Mouse (Mus musculus) hindbrain, embryonic 10.5 days (tissue): ENCODE measurements at regions not wholly inside any gene's neighbourhood (a gene's known extent, or its start where the extent isn't known, plus 50 kb on each side); places are given as distances from the start of the nearest gene placed in this dataset.
A peak's percentile ranks its signal among the peaks of the same experiment; 100 is the strongest.

ENCODE experiments used
- DNase-seq: peaks from one replicate; pipeline ENCODE4 v3.0.0-alpha.2; 2017; ENCODE audit warnings: low spot score
- H3K27ac ChIP-seq: fragments of 300-500 bp; sonication (generic); 2 replicates; pipeline ENCODE4 v1.5.1; 2016; ENCODE audit warnings: mild to moderate bottlenecking, moderate library complexity
- H3K27me3 ChIP-seq: fragments of 300-500 bp; sonication (generic); 2 replicates; pipeline ENCODE4 v1.6.1; 2016; ENCODE audit warnings: mild to moderate bottlenecking; ENCODE audit not compliant: poor library complexity, insufficient read depth, severe bottlenecking
- H3K36me3 ChIP-seq: fragments of 300-500 bp; sonication (generic); 2 replicates; pipeline ENCODE4 v1.6.1; 2016; ENCODE audit warnings: mild to moderate bottlenecking, moderate library complexity
- H3K4me1 ChIP-seq: fragments of 300-500 bp; sonication (generic); replicated peaks from 2 replicates; pipeline ENCODE4 v1.6.1; 2016; ENCODE audit warnings: mild to moderate bottlenecking
- H3K4me3 ChIP-seq: fragments of 300-500 bp; sonication (generic); 2 replicates; pipeline ENCODE4 v1.5.1; 2016; ENCODE audit warnings: mild to moderate bottlenecking, moderate library complexity
- H3K9me3 ChIP-seq: fragments of 300-500 bp; sonication (generic); 2 replicates; pipeline ENCODE4 v1.6.1; 2016; ENCODE audit warnings: mild to moderate bottlenecking, moderate library complexity
- WGBS: fragments of 180-500 bp; shearing (Covaris S2); methylation state at CpG from one replicate; pipeline ENCODE4 v1.1.7; 2016; 5-methylcytosine and 5-hydroxymethylcytosine counted together

DNA sequence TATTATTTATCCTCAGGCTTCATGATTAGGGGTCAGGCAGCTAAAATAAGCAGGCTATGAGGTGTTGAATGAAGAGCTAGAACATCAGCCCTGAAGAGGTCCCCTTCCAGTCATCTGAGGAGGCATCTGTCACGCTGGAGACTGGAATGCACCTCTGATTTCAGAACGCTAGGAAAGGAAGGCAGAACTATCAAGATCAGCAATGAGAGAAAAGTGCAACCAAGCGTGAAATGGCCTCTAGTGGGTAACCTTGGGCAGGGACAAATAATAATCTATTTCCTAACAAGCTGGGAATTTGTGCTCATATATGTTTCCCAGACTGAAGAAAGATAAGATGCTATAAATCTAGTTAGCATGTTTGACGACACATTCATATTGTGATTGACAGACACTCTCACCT lies 1034.0 kb upstream of the Slc10a2 start:
- no peak for DNase-seq
- no peak overlapping the region for H3K27ac ChIP-seq
- WGBS, result 46% methylated on average over 4 of the region's 4 CpGs
- no peak overlapping the region for H3K4me3 ChIP-seq
- H3K4me1 ChIP-seq, result peaks cover 4% of the 10 kb centered on the region; the same call in 1 of the 2 replicates
- no peaks in the 10 kb centered on the region for H3K27me3 ChIP-seq
- no peaks in the 10 kb centered on the region for H3K9me3 ChIP-seq
- no peaks in the 10 kb centered on the region for H3K36me3 ChIP-seq

DNA sequence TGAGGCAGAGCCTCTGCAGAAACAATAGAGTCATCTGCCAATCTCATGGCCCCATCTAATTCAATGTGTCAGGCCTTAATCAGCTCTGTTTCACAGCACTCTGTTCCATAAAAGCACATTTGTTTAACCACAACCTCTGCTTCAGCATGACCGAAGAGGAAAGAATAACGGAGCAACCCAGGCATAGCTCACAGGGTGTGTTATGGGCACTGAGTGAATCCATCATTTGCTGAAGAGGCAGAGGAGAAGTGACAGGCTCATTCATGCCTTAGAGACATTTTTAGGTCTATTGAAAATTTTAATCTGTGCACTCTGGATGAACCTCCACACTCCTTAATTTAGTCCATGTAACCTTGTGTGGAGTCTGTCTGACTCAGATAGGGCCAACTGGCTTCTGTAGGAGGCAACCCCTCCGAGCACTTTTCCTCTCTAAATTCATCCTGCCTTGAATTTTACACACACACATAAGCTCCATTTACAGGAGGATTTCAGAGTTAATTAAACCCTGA lies 1027.1 kb upstream of the Slc10a2 start:
- Histone ChIP-seq H3K36me3 (no peaks in the 10 kb centered on the region), H3K4me1 (peaks cover 7% of the 10 kb centered on the region; the same call in 1 of the 2 replicates), H3K27ac (no peak overlapping the region)

DNA sequence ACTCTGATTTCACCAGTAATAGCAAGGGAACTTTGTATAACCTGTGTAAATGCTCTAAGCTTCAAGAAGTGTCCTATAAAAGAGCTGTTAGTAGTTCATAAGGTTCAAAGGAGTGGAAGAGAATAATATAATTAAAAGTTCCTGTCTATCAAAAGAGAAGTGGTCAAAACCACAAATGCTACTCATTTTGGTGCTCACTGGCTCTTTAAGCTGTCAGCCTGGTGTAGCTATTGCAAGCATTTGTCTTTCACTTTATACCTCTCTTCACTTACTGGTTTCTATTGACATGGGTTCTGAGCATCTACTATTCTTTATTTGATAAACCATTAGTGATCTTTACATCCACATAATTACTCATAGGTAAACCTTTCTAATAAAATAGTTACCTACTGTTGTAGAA lies 1020.1 kb upstream of the Slc10a2 start:
- Histone ChIP-seq H3K36me3 (no peaks in the 10 kb centered on the region), H3K27ac (no peak overlapping the region), H3K9me3 (no peaks in the 10 kb centered on the region), H3K27me3 (no peaks in the 10 kb centered on the region), H3K4me1 (no peaks in the 10 kb centered on the region), H3K4me3 (no peak overlapping the region)
- DNase-seq, result no peak

More for the DNA sequence above, 1027.1 kb upstream of the Slc10a2 start:
- no peaks in the 10 kb centered on the region for H3K9me3 ChIP-seq
- 23% methylated on average over 3 of the region's 3 CpGs for WGBS
- peak; percentile 16 for DNase-seq
- H3K27me3 ChIP-seq, result no peaks in the 10 kb centered on the region
- H3K4me3 ChIP-seq, result no peak overlapping the region

DNA sequence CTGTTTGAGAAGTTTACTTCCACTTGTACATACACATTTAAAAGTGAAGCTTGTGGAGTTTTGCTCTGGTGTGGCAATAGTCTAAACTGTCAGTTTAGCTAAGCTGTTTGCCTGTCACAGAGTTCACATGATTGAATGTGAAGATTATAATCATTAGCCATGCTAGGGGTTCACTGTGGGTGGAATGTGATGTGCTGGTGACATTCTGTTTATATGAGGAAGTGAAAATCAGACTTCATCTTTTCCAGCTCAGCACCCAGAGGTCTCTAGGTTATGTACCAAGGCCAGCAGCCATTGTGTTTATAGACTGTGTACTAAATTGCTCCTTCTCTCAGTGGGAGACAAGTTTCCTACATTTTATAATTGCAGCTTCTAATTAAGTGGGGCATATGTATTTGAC lies 1014.4 kb upstream of the Slc10a2 start:
- Histone ChIP-seq H3K27me3 (no peaks in the 10 kb centered on the region), H3K9me3 (no peaks in the 10 kb centered on the region), H3K36me3 (no peaks in the 10 kb centered on the region), H3K4me1 (no peaks in the 10 kb centered on the region), H3K27ac (no peak overlapping the region), H3K4me3 (no peak overlapping the region)
- no peak for DNase-seq

DNA sequence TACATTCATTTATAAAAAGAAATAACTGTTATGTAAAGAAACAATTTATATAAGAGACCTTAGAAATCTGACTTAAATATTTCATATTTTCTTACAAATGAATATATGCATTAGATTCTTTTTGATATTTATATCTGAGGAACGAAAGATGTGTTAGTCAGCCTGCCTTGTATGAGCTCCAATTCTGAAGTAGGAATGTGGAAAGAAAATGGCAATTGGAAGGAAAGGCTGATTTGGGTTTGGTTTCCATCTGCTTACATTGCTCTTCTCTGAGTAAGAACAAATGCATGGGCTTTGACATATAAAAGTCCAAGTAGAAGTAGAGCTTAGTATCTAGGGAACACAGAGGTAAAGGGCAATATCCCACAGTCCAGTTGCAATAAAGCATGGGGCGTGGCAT lies 1006.2 kb upstream of the Slc10a2 start:
- Histone ChIP-seq H3K36me3 (no peaks in the 10 kb centered on the region), H3K27me3 (no peaks in the 10 kb centered on the region), H3K4me1 (no peaks in the 10 kb centered on the region), H3K9me3 (no peaks in the 10 kb centered on the region), H3K27ac (no peak overlapping the region), H3K4me3 (no peak overlapping the region)
- DNase-seq, result no peak
- WGBS, result 88% methylated on average over 2 of the region's 2 CpGs

DNA sequence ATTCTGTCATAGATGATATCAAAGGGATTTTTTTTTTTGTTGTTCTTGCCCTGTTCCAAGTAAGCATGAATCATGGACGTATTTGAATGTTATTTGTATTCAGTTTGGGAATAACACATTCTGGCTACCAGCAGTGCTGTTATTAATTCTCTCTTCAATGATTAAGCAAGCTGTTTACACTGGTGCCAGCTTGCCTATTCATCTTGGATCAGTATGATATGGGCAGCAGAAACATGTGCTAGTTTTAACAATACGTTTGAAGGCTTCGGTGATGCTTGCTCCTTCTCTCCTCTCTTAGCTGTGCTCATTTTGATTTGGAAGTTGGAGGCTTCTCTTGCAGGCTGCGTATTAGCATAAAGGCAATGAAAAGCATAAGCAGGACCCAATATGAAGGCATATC lies 984.9 kb upstream of the Slc10a2 start:
- no peak overlapping the region for H3K27ac ChIP-seq
- no peaks in the 10 kb centered on the region for H3K27me3 ChIP-seq
- no peaks in the 10 kb centered on the region for H3K36me3 ChIP-seq
- WGBS, result 88% methylated on average over 4 of the region's 4 CpGs
- no peaks in the 10 kb centered on the region for H3K9me3 ChIP-seq
- DNase-seq, result no peak
- no peaks in the 10 kb centered on the region for H3K4me1 ChIP-seq
- no peak overlapping the region for H3K4me3 ChIP-seq

DNA sequence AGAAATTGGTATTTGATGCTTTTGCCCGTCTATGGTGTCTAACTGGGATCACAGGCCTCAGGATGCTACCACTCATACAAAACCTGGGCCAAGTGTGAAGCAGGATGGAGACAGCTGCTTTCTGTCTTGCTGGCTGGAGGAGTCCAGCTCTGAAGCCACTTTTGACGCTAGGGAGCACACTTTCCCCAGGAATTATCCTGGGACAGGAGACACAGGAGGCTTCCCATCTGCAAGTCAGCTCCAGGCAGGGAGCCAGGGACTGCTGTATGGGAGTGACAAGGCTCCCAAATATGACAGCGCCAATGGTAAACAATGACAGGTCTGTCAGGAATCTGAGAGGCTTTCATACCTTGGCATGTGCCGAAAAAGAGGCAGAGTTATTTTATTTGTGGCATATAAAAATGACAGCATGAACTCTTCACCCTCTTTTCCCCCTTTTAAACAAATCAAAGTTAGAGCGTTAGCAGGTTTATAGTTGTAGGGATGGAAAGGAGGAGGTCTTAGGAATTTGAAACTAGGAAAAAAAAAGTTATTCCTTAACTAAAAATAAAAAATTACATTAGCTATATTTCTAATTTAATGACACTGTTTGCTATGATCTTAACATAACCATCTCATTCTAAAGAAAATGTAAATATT lies 938.9 kb upstream of the Slc10a2 start:
- Histone ChIP-seq H3K4me1 (no peaks in the 10 kb centered on the region), H3K36me3 (no peaks in the 10 kb centered on the region), H3K9me3 (no peaks in the 10 kb centered on the region), H3K27me3 (no peaks in the 10 kb centered on the region), H3K4me3 (no peak overlapping the region), H3K27ac (no peak overlapping the region)
- peak; percentile 54 for DNase-seq
- WGBS, result 43% methylated on average over 5 of the region's 5 CpGs

DNA sequence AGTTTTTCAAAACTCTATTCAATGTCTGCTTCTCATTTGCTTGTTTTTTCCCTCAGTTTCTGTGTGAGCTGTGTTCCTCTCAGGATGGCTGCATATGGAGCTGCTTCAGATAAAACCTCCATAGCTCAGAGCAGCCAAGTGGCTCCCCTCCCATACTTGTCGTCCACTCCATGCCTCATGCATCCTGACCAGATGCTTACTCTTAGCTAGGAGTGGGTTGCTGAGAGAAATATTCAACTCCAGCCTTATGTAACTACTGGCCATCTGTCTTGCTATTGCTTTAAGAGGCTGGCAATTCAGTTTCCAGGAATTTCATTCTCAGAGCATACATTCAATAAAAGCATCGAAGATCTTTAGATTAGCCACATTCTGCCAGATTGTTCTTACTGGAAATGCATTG lies 907.1 kb upstream of the Slc10a2 start:
- H3K27me3 ChIP-seq, result no peaks in the 10 kb centered on the region
- H3K4me1 ChIP-seq, result no peaks in the 10 kb centered on the region
- no peak for DNase-seq
- H3K27ac ChIP-seq, result no peak overlapping the region
- H3K4me3 ChIP-seq, result no peak overlapping the region
- WGBS, result 82% methylated on average over 2 of the region's 2 CpGs
- H3K36me3 ChIP-seq, result no peaks in the 10 kb centered on the region
- H3K9me3 ChIP-seq, result no peaks in the 10 kb centered on the region

DNA sequence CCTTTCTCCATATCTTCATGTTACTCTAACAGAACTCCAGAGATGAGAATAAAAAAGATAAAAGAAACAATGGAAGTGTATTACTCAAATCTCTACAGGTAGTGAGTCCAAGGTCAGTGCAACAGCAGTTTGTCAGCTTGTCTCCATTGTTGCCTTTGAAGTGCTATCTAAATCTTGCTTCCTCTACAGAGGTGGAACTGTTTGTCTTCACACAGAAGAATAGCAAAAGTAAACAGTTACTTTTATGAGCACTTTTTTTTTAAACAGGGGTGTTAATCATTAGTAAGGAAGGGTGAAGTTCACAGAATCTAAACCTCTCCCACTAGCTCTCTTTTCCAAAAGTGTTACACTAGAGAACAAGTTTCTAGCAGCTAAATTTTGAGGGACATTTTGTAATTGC lies 906.0 kb upstream of the Slc10a2 start:
- no peak overlapping the region for H3K4me3 ChIP-seq
- H3K27ac ChIP-seq, result no peak overlapping the region
- no peak for DNase-seq
- H3K36me3 ChIP-seq, result no peaks in the 10 kb centered on the region
- H3K4me1 ChIP-seq, result no peaks in the 10 kb centered on the region
- H3K27me3 ChIP-seq, result no peaks in the 10 kb centered on the region
- no peaks in the 10 kb centered on the region for H3K9me3 ChIP-seq

DNA sequence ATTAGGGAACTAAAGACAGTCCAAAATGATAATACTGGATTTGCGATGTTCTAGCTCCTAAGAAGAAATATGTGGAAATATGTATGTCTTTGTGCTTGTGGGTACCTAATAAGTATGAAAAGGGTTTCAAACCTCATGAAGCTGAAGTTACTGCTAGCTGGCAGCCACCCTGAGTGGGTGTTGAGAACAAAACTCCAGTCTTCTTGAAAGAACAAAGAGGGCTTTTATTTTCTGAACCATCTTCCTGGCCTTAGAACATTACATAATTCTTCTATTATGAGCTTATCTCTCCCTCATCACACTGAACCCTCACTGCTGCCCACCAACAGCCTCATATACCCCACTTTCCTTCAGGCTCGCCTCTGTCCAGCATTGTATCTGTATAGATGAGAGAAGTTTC lies 905.6 kb upstream of the Slc10a2 start:
- Histone ChIP-seq H3K9me3 (no peaks in the 10 kb centered on the region), H3K4me3 (no peak overlapping the region), H3K36me3 (no peaks in the 10 kb centered on the region), H3K4me1 (no peaks in the 10 kb centered on the region), H3K27me3 (no peaks in the 10 kb centered on the region), H3K27ac (no peak overlapping the region)
- 77% methylated on average over 2 of the region's 2 CpGs for WGBS
- DNase-seq, result no peak

DNA sequence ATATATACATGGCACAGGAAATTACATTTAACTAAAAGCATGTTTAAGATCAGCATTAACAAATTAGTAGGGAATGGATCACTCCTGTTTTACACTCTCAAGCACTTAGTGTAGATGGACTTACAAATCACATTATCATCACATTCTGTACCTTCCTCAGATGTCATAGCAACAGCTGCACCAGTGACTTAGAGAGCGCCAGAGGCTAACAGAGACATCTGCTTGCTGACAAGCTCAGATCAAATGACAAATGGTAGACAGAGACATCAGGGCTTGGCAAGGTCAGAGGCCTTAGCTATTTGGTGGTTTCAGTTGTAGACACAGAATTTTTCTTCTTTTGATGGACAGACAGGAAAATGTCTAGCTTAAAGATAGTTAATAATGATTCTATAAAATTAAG lies 897.5 kb upstream of the Slc10a2 start:
- no peaks in the 10 kb centered on the region for H3K36me3 ChIP-seq
- DNase-seq, result peak; percentile 22
- 27% methylated on average over 1 of the region's 1 CpGs for WGBS
- H3K27me3 ChIP-seq, result no peaks in the 10 kb centered on the region
- H3K4me1 ChIP-seq, result no peaks in the 10 kb centered on the region
- no peak overlapping the region for H3K27ac ChIP-seq
- no peaks in the 10 kb centered on the region for H3K9me3 ChIP-seq
- H3K4me3 ChIP-seq, result no peak overlapping the region

DNA sequence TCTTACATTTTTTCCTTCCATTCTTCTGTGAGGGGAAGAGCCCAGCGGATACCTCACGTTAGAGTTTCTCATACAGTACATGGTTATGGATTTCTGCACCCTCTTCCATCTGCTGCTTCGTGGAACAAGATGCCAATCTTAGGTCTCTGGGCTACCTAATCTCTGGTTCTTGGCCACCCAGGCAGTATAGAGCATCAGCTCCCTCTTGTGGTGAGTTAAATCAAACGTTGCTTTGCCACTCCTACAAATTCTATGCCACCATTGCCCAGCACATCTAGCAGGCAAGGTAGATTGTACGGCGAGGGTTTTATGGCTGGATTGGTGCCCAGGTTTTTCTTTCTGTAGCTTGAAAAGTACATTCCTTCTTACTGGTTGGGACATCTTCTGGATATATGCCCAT lies 889.7 kb upstream of the Slc10a2 start:
- 67% methylated on average over 6 of the region's 6 CpGs for WGBS
- H3K4me3 ChIP-seq, result no peak overlapping the region

DNA sequence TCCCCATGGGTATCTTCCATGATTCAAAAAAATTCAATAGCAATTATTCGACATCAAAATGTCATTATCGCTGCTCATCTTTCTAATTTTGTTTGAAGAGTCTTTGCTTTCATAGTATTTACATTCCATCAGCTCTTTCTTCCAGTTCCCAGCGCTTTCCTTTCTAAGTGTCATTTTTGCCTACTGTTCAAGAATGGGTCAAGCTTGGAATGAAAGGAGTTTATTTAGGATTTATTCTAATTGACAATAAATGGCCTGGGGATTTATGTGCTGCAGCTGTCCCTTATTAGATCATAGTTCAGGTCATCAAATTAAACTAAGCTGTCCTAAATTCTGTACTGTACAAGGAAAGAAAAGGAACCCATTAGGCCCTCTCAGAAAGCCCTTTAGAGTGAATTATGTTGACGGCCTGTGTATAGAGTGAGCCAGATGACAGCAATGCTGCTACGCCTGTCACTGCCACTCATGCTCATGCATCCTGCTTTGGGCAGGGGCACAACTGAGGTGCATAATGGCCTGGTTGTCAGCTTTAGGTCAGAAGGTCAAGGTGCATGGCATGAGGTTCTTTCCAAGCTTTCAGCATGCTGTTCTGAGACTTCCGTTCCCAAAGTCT lies 860.4 kb upstream of the Slc10a2 start:
- no peaks in the 10 kb centered on the region for H3K4me1 ChIP-seq
- no peak overlapping the region for H3K27ac ChIP-seq
- DNase-seq, result peak; percentile 25
- no peaks in the 10 kb centered on the region for H3K9me3 ChIP-seq
- H3K27me3 ChIP-seq, result no peaks in the 10 kb centered on the region
- WGBS, result 60% methylated on average over 6 of the region's 6 CpGs
- H3K36me3 ChIP-seq, result no peaks in the 10 kb centered on the region
- no peak overlapping the region for H3K4me3 ChIP-seq

More for the DNA sequence above, 889.7 kb upstream of the Slc10a2 start:
- DNase-seq, result no peak
- no peaks in the 10 kb centered on the region for H3K27me3 ChIP-seq
- H3K9me3 ChIP-seq, result no peaks in the 10 kb centered on the region
- H3K27ac ChIP-seq, result no peak overlapping the region
- no peaks in the 10 kb centered on the region for H3K36me3 ChIP-seq
- H3K4me1 ChIP-seq, result no peaks in the 10 kb centered on the region

DNA sequence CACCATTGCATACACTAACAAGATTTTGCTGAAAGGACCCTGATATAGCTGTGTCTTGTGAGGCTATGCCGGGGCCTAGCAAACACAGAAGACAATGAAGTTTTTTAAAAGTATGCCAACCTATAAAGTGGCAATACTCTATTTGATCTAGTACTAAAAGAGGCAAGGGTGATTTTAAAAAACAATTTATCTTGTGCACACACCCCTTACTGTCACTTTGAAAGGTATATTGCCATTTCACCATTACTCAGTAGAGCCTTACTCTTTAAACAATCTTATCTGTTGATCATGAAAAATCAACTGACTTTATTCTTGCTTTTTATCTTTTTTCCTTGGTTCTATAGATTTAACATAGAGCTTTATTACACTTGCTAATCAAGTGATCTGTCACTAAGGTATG lies 859.1 kb upstream of the Slc10a2 start:
- Histone ChIP-seq H3K36me3 (no peaks in the 10 kb centered on the region), H3K4me3 (no peak overlapping the region), H3K27me3 (no peaks in the 10 kb centered on the region), H3K4me1 (no peaks in the 10 kb centered on the region), H3K27ac (no peak overlapping the region), H3K9me3 (no peaks in the 10 kb centered on the region)
- no peak for DNase-seq
- 85% methylated on average over 1 of the region's 1 CpGs for WGBS
